14 mouse cellular contexts compared by ENCODE assay signal in genomic region chr12:109416681-109417080, GRCm38 (mm10). TPM values are rescaled to one million over a fixed set of nuclear protein-coding genes. Genes with fewer than 3 reads are reported as not detected.
DNase-seq lines count a peak whose midpoint lies in the region; ATAC-seq and TF ChIP-seq lines count a peak whose summit lies in the region.
"Had no signal": no experiment of that assay in that cellular context is flagged by ENCODE, and none has a peak within 500 bp of the region (broad histone marks: within the 10 kb centered on the region; RNA-seq: fewer than 3 reads in every experiment).

No protein-coding gene starts in this region.

- 89% methylated on average over 5 of the region's 5 CpGs for WGBS in hindbrain, embryonic 10.5 days
- WGBS in hindbrain, embryonic 12.5 days: 89% methylated on average over 5 of the region's 5 CpGs
- 85% methylated on average over 5 of the region's 5 CpGs for WGBS in neural tube, embryonic 11.5 days
- WGBS in limb, embryonic 10.5 days: 87% methylated on average over 5 of the region's 5 CpGs
- WGBS in stomach, postnatal 0 days: 62% methylated on average over 5 of the region's 5 CpGs
- WGBS in forebrain, embryonic 12.5 days: 92% methylated on average over 5 of the region's 5 CpGs

- peak overlapping the region; percentile 80 for H3K27ac ChIP-seq in hindbrain, embryonic 10.5 days
- H3K27ac ChIP-seq in hindbrain, embryonic 12.5 days: no peak overlapping the region
- peak overlapping the region; percentile 82 for H3K27ac ChIP-seq in neural tube, embryonic 11.5 days (ENCODE audit: low read depth, low read length)
- H3K27ac ChIP-seq in limb, embryonic 10.5 days: peak overlapping the region; percentile 87
- H3K27ac ChIP-seq in stomach, postnatal 0 days (replicated peaks): peak overlapping the region; percentile 84
- H3K27ac ChIP-seq in forebrain, embryonic 12.5 days: no peak overlapping the region
- H3K27ac ChIP-seq: macrophage; midbrain, embryonic 15.5 days had no signal

- no peak for ATAC-seq in hindbrain, embryonic 12.5 days (ENCODE audit: low FRiP score)
- ATAC-seq in neural tube, embryonic 11.5 days (ENCODE audit: insufficient read depth, low FRiP score, low TSS enrichment): no peak
- ATAC-seq in stomach, postnatal 0 days (ENCODE audit: low FRiP score, low TSS enrichment): no peak
- no peak for ATAC-seq in forebrain, embryonic 12.5 days (ENCODE audit: low FRiP score)

- H3K9ac ChIP-seq in hindbrain, embryonic 12.5 days: no peak overlapping the region
- no peak overlapping the region for H3K9ac ChIP-seq in neural tube, embryonic 11.5 days (ENCODE audit: low read length)
- H3K9ac ChIP-seq in stomach, postnatal 0 days (ENCODE audit: low read length): no peak overlapping the region
- H3K9ac ChIP-seq in forebrain, embryonic 12.5 days: no peak overlapping the region
- H3K9ac ChIP-seq: midbrain, embryonic 15.5 days had no signal

- no peak for TF ChIP-seq EP300 in stomach, postnatal 0 days (optimal IDR thresholded peaks at IDR 0.05)

- H3K9me3 ChIP-seq in hindbrain, embryonic 10.5 days: no peaks in the 10 kb centered on the region
- no peaks in the 10 kb centered on the region for H3K9me3 ChIP-seq in hindbrain, embryonic 12.5 days (replicated peaks)
- H3K9me3 ChIP-seq in neural tube, embryonic 11.5 days (ENCODE audit: control insufficient read depth, low read length): no peaks in the 10 kb centered on the region
- no peaks in the 10 kb centered on the region for H3K9me3 ChIP-seq in limb, embryonic 10.5 days (replicated peaks)
- no peaks in the 10 kb centered on the region for H3K9me3 ChIP-seq in stomach, postnatal 0 days (ENCODE audit: control insufficient read depth, low read length)
- H3K9me3 ChIP-seq in forebrain, embryonic 12.5 days: no peaks in the 10 kb centered on the region
- H3K9me3 ChIP-seq: midbrain, embryonic 15.5 days had no signal

- no peak for TF ChIP-seq CTCF in stomach, postnatal 0 days (IDR thresholded peaks at IDR 0.05; ENCODE audit: low read depth)

- H3K4me3 ChIP-seq in hindbrain, embryonic 10.5 days: no peak overlapping the region
- no peak overlapping the region for H3K4me3 ChIP-seq in hindbrain, embryonic 12.5 days
- no peak overlapping the region for H3K4me3 ChIP-seq in neural tube, embryonic 11.5 days (ENCODE audit: low read depth, low read length)
- H3K4me3 ChIP-seq in limb, embryonic 10.5 days: no peak overlapping the region
- H3K4me3 ChIP-seq in stomach, postnatal 0 days (ENCODE audit: low read depth, low read length): no peak overlapping the region
- H3K4me3 ChIP-seq in forebrain, embryonic 12.5 days (replicated peaks): no peak overlapping the region
- H3K4me3 ChIP-seq: midbrain, embryonic 15.5 days had no signal

- H3K36me3 ChIP-seq in hindbrain, embryonic 10.5 days: no peaks in the 10 kb centered on the region
- H3K36me3 ChIP-seq in hindbrain, embryonic 12.5 days: no peaks in the 10 kb centered on the region
- H3K36me3 ChIP-seq in neural tube, embryonic 11.5 days (ENCODE audit: control insufficient read depth, insufficient read depth, low read length): no peaks in the 10 kb centered on the region
- no peaks in the 10 kb centered on the region for H3K36me3 ChIP-seq in limb, embryonic 10.5 days
- no peaks in the 10 kb centered on the region for H3K36me3 ChIP-seq in stomach, postnatal 0 days (ENCODE audit: control insufficient read depth, insufficient read depth, low read length)
- no peaks in the 10 kb centered on the region for H3K36me3 ChIP-seq in forebrain, embryonic 12.5 days (replicated peaks)
- H3K36me3 ChIP-seq: G1E; midbrain, embryonic 15.5 days had no signal

- no peak for DNase-seq in hindbrain, embryonic 10.5 days (ENCODE audit: low spot score)
- no peak for DNase-seq in neural tube, embryonic 11.5 days (ENCODE audit: low spot score)
- no peak for DNase-seq in neural tube, embryonic 10.5 days (ENCODE audit: extremely low spot score, low spot score)
- DNase-seq in limb, embryonic 10.5 days (ENCODE audit: low spot score): no peak
- no peak for DNase-seq in stomach, postnatal 0 days (ENCODE audit: low spot score)
- DNase-seq in adrenal gland, adult 8-10 months: no peak
- DNase-seq: cerebellum, adult 11-12 months; gastrocnemius, postnatal 25 days; thymus, adult 18-20 months had no signal

- H3K27me3 ChIP-seq in hindbrain, embryonic 10.5 days (ENCODE audit: insufficient read depth, poor library complexity, severe bottlenecking): 0 out of 2 replicates have a peak, but pooled peaks cover 5% of the 10 kb centered on the region
- H3K27me3 ChIP-seq in hindbrain, embryonic 12.5 days: 0 out of 2 replicates have a peak, but pooled peaks cover 5% of the 10 kb centered on the region
- H3K27me3 ChIP-seq in neural tube, embryonic 11.5 days (ENCODE audit: control insufficient read depth, insufficient read depth, low read length): no peaks in the 10 kb centered on the region
- no peaks in the 10 kb centered on the region for H3K27me3 ChIP-seq in limb, embryonic 10.5 days (ENCODE audit: low read depth, poor library complexity, severe bottlenecking)
- no peaks in the 10 kb centered on the region for H3K27me3 ChIP-seq in stomach, postnatal 0 days (ENCODE audit: control insufficient read depth, insufficient read depth, low read length)
- H3K27me3 ChIP-seq in forebrain, embryonic 12.5 days: no peaks in the 10 kb centered on the region
- H3K27me3 ChIP-seq: midbrain, embryonic 15.5 days had no signal

- no peak overlapping the region for H3K4me2 ChIP-seq in hindbrain, embryonic 12.5 days (replicated peaks)
- no peak overlapping the region for H3K4me2 ChIP-seq in neural tube, embryonic 11.5 days (ENCODE audit: low read depth)
- no peak overlapping the region for H3K4me2 ChIP-seq in stomach, postnatal 0 days (replicated peaks; ENCODE audit: low read depth)
- H3K4me2 ChIP-seq in forebrain, embryonic 12.5 days: no peak overlapping the region
- H3K4me2 ChIP-seq: midbrain, embryonic 15.5 days had no signal

- H3K4me1 ChIP-seq in hindbrain, embryonic 10.5 days (replicated peaks): peaks cover 37% of the 10 kb centered on the region
- H3K4me1 ChIP-seq in hindbrain, embryonic 12.5 days: peaks cover 41% of the 10 kb centered on the region
- H3K4me1 ChIP-seq in neural tube, embryonic 11.5 days (ENCODE audit: control insufficient read depth, insufficient read depth, low read length): peaks cover 27% of the 10 kb centered on the region
- peaks cover 69% of the 10 kb centered on the region for H3K4me1 ChIP-seq in limb, embryonic 10.5 days
- H3K4me1 ChIP-seq in stomach, postnatal 0 days (replicated peaks; ENCODE audit: control insufficient read depth, insufficient read depth): peaks cover 23% of the 10 kb centered on the region
- peaks cover 32% of the 10 kb centered on the region for H3K4me1 ChIP-seq in forebrain, embryonic 12.5 days

RNA-seq across cellular contexts. Expression of gene Dlk1, which starts 35.9 kb away (rescaled TPM):
- 64.4 and 82.8 TPM in 2 replicates for polyA plus RNA-seq in hindbrain, embryonic 10.5 days (2016; fragmentation: Nextera tagmentation; extraction: Ambion mirVana)
- polyA plus RNA-seq in hindbrain, embryonic 12.5 days (2016; fragmentation: Nextera tagmentation; extraction: Ambion mirVana): 140 and 145 TPM in 2 replicates
- polyA plus RNA-seq in neural tube, embryonic 11.5 days (2014; fragmentation: Nextera tagmentation; extraction: Ambion mirVana): 112 and 120 TPM in 2 replicates
- 106 and 159 TPM in 2 replicates for polyA plus RNA-seq in limb, embryonic 10.5 days (2016; fragmentation: Nextera tagmentation; extraction: Ambion mirVana)
- polyA plus RNA-seq in stomach, postnatal 0 days (2015; fragmentation: Nextera tagmentation; extraction: Ambion mirVana): 183 and 187 TPM in 2 replicates
- 1,000 to 10,000 TPM in 1 of 4 experiments, 100 to 1,000 TPM in 3; 841 to 1,077 (median 912) TPM for total RNA-seq in adrenal gland, adult 8-10 months (2022)
- 143 and 148 TPM in 2 replicates for polyA plus RNA-seq in forebrain, embryonic 12.5 days (2016; fragmentation: Nextera tagmentation; extraction: Ambion mirVana)
- polyA plus RNA-seq: G1E, macrophage had no signal

Comparison
In these comparisons a context has a peak if more than half of its experiments do, and no peak if none do; other contexts are left out.
1. H3K27ac ChIP-seq: peak in hindbrain, embryonic 10.5 days (single experiment), neural tube, embryonic 11.5 days (single experiment), limb, embryonic 10.5 days (single experiment) and stomach, postnatal 0 days (single experiment); none in hindbrain, embryonic 12.5 days (single experiment) and forebrain, embryonic 12.5 days (single experiment).